Mouse (Mus musculus) lung, adult 18-20 months (tissue): ENCODE results near the gene Larp4b.
A peak's percentile ranks its signal among the peaks of the same experiment; 100 is the strongest.

Experiments
- DNase-seq, 2 experiments: peaks; one replicate each; pipeline ENCODE4 v3.0.0; 2022; ENCODE audit warnings: mixed read lengths in 2 of 2

Gene Larp4b

GRCm38 (mm10) chr13:9093316-9094155 is at the start of gene Larp4b:
Gene Larp4b (plus strand): TSS chr13:9093881.
- peak; percentile 97 to 98 for DNase-seq

GRCm38 (mm10) chr13:9044731-9045130 is 49.0 kb upstream of the Larp4b start:
- DNase-seq = no peak

GRCm38 (mm10) chr13:9052049-9052691 is 41.5 kb upstream of the Larp4b start:
- peak; percentile 30 to 49 for DNase-seq

- no peak for DNase-seq
These were observed 36.4 kb upstream of the Larp4b start for GRCm38 (mm10) chr13:9057277-9057676.

GRCm38 (mm10) chr13:9058706-9059105 is 35.0 kb upstream of the Larp4b start:
- peak; percentile 42 to 60 for DNase-seq

- peak in 1 of 2 experiments; percentile 21 for DNase-seq
These were observed 32.3 kb upstream of the Larp4b start for GRCm38 (mm10) chr13:9061394-9061793.

GRCm38 (mm10) chr13:9064196-9064595 is 29.5 kb upstream of the Larp4b start:
- peak; percentile 77 to 85 for DNase-seq

- no peak for DNase-seq
These were observed 27.6 kb upstream of the Larp4b start for GRCm38 (mm10) chr13:9066107-9066506.

GRCm38 (mm10) chr13:9071008-9071407 is 22.7 kb upstream of the Larp4b start:
- peak; percentile 26 to 31 for DNase-seq

GRCm38 (mm10) chr13:9073818-9074217 is 19.9 kb upstream of the Larp4b start:
- DNase-seq = peak; percentile 84 to 87

- DNase-seq = no peak
These were observed 17.7 kb upstream of the Larp4b start for GRCm38 (mm10) chr13:9075825-9076592.

- DNase-seq = peak; percentile 15 to 33
These were observed 11.4 kb upstream of the Larp4b start for GRCm38 (mm10) chr13:9082128-9082883.

- peak; percentile 36 for DNase-seq
These were observed 702 bp downstream of the Larp4b start for GRCm38 (mm10) chr13:9094186-9094980.

- DNase-seq = no peak
These were observed 5.6 kb downstream of the Larp4b start for GRCm38 (mm10) chr13:9099289-9099688.

GRCm38 (mm10) chr13:9100517-9100916 is 6.8 kb downstream of the Larp4b start:
- no peak for DNase-seq

- DNase-seq = no peak
These were observed 12.6 kb downstream of the Larp4b start for GRCm38 (mm10) chr13:9106246-9106645.

- no peak for DNase-seq
These were observed 13.5 kb downstream of the Larp4b start for GRCm38 (mm10) chr13:9106992-9107858.

- no peak for DNase-seq
These were observed 20.1 kb downstream of the Larp4b start for GRCm38 (mm10) chr13:9113735-9114134.

- DNase-seq = no peak
These were observed 27.3 kb downstream of the Larp4b start for GRCm38 (mm10) chr13:9120835-9121542.

GRCm38 (mm10) chr13:9122045-9122444 is 28.4 kb downstream of the Larp4b start:
- no peak for DNase-seq
